Mouse (Mus musculus): ENCODE results near the gene Camp.

GRCm38 (mm10) chr9:109863085-109863484 is 13.7 kb upstream of the Camp start:
- TF ChIP-seq CTCF (IDR thresholded peaks at IDR 0.05; ENCODE audit: low read depth, low read length) (no peak), GATA1 (IDR thresholded peaks at IDR 0.05; ENCODE audit: borderline replicate concordance, low read length) (no peak), TAL1 (conservative IDR thresholded peaks at IDR 0.05; ENCODE audit: low read depth, low read length) (no peak), POLR2AphosphoS5 (IDR thresholded peaks at IDR 0.05; ENCODE audit: insufficient replicate concordance, low read depth, low read length) (no peak)
